Mouse (Mus musculus) adrenal gland (tissue): ENCODE measurements around the gene Gm3047.
"Not testable (repeated sequence)": the region's sequence is repeated elsewhere in the genome, so short reads cannot be mapped to it uniquely, and the experiment has no call there.

ENCODE experiments used
- intact Hi-C: fragments of 180-260 bp; cut with DNase I; formaldehyde crosslinking; loops from one replicate; pipeline ENCODE4 v1.15.1; 2025
- long read RNA-seq, 2 experiments: library from polyadenylated mRNA; unstranded; transcript quantifications; one replicate each; pipeline ENCODE4 v2.0.0; 2020; ENCODE audit warnings: borderline replicate concordance in 1 of 2; ENCODE audit not compliant: insufficient replicate concordance in 1 of 2

Gm3047 gene
- long read RNA-seq, experiment 1 = 0 reads
- long read RNA-seq, experiment 2 = 0 reads

DNA sequence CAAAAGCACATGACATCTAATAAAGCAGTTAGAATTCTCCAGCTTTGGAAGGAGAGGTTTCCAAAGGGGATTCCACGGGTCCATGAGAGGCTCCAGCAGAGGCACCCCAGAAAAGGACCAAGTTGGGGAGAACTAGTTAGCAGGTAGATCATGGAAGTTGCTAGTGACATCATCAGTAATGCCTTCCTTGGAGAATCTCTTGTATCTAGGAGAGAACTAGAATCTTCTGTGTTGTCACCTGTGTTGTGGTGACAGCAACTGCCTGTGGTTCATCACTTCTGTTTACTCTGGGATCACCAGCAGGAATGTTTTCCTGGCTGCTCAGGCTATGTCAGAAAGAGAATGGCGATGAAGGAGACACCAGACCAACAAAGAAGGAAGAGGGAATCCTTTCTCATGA lies at the start of gene Gm3047:
Gene Gm3047 (plus strand): TSS at position 301 of the 400 bp plus-strand sequence.
- intact Hi-C loops = not testable (repeated sequence)
